Mouse (Mus musculus) ES-Bruce4 (cell line): ENCODE results near the gene Qrsl1. TPM values are rescaled to one million over a fixed set of nuclear protein-coding genes. Genes with fewer than 3 reads are reported as not detected.

Source experiments
- H3K27ac ChIP-seq: 2 replicates; pipeline ENCODE4 v1.5.1; 2012; ENCODE audit warnings: low read length, inconsistent platforms; ENCODE audit not compliant: insufficient read depth
- H3K27me3 ChIP-seq: 2 replicates; pipeline ENCODE4 v1.6.1; 2012; ENCODE audit warnings: mild to moderate bottlenecking, low read length, inconsistent platforms; ENCODE audit not compliant: control insufficient read depth, poor library complexity, insufficient read depth, severe bottlenecking
- H3K36me3 ChIP-seq: 2 replicates; pipeline ENCODE4 v1.6.1; 2012; ENCODE audit warnings: inconsistent platforms, mild to moderate bottlenecking, low read length, moderate library complexity; ENCODE audit not compliant: control insufficient read depth, poor library complexity, insufficient read depth, severe bottlenecking
- H3K4me1 ChIP-seq: one replicate; pipeline ENCODE4 v1.8.1; 2011; ENCODE audit warnings: low read length; ENCODE audit not compliant: control insufficient read depth, insufficient read depth
- H3K4me3 ChIP-seq: 2 replicates; pipeline ENCODE4 v1.5.1; 2011; ENCODE audit warnings: low read depth, mild to moderate bottlenecking, low read length
- H3K9ac ChIP-seq: 2 replicates; pipeline ENCODE4 v1.6.1; 2012; ENCODE audit warnings: low read depth, mild to moderate bottlenecking, inconsistent platforms; ENCODE audit not compliant: poor library complexity, severe bottlenecking
- H3K9me3 ChIP-seq: replicated peaks from 2 replicates; pipeline ENCODE4 v1.6.1; 2012; ENCODE audit warnings: mild to moderate bottlenecking, low read length, inconsistent platforms; ENCODE audit not compliant: control insufficient read depth, poor library complexity, insufficient read depth, severe bottlenecking
- CTCF ChIP-seq: IDR thresholded peaks from one replicate; pipeline ENCODE4 v1.8.1; 2011; ENCODE audit warnings: low read depth, low read length
- EP300 ChIP-seq: IDR thresholded peaks from 2 replicates; pipeline ENCODE4 v1.6.1; 2011; ENCODE audit warnings: low read depth, low read length; ENCODE audit not compliant: insufficient read depth
- POLR2A ChIP-seq: IDR thresholded peaks from one replicate; pipeline ENCODE4 v1.8.1; 2011; ENCODE audit warnings: low read length; ENCODE audit not compliant: insufficient read depth
- polyA plus RNA-seq: library from polyadenylated mRNA; stranded (reverse); fragments of >200 nt; gene quantifications from 2 replicates; pipeline ENCODE4 v1.2.4, GENCODE M21; 2011; ENCODE audit warnings: low read depth; ENCODE audit not compliant: missing spikeins, insufficient read depth, insufficient read length

Qrsl1 gene
- polyA plus RNA-seq, 1 experiment, result 26.4 TPM

DNA sequence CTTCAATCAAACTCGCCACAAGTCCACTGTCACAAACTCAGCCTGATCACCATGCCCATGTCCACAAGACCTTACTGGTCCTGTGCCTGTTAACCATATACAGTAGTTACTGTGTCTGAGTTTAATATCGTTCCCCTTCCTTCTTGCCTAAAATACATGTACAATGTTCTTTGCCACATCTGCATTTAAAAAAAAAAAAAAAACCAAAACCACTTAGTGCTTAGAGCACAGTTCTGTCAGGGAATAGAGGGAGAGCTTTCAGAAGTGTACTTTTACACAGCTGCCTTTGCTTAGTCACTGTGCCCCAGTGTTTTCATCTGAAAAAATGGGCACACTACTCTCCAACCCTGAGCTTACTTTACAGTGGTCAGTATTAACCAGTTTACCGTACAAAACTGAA is 76.8 kb downstream of the Qrsl1 start:
- no peak for TF ChIP-seq EP300
- TF ChIP-seq CTCF, result no peak
- TF ChIP-seq POLR2A, result no peak
- Histone ChIP-seq H3K4me1 (no peaks in the 10 kb centered on the region), H3K27me3 (no peaks in the 10 kb centered on the region), H3K27ac (no peak overlapping the region), H3K9me3 (no peaks in the 10 kb centered on the region), H3K4me3 (no peak overlapping the region), H3K36me3 (no peaks in the 10 kb centered on the region), H3K9ac (no peak overlapping the region)

Other genes starting within 250 kb of the Qrsl1 start
- 25.8 and 27.4 TPM in 2 replicates for gene Rtn4ip1, start 62 bp upstream of the Qrsl1 start, polyA plus RNA-seq
- gene Crybg1, start 247.1 kb upstream of the Qrsl1 start, polyA plus RNA-seq, result 4.2 and 4.5 TPM in 2 replicates